In the genomic region with DNA sequence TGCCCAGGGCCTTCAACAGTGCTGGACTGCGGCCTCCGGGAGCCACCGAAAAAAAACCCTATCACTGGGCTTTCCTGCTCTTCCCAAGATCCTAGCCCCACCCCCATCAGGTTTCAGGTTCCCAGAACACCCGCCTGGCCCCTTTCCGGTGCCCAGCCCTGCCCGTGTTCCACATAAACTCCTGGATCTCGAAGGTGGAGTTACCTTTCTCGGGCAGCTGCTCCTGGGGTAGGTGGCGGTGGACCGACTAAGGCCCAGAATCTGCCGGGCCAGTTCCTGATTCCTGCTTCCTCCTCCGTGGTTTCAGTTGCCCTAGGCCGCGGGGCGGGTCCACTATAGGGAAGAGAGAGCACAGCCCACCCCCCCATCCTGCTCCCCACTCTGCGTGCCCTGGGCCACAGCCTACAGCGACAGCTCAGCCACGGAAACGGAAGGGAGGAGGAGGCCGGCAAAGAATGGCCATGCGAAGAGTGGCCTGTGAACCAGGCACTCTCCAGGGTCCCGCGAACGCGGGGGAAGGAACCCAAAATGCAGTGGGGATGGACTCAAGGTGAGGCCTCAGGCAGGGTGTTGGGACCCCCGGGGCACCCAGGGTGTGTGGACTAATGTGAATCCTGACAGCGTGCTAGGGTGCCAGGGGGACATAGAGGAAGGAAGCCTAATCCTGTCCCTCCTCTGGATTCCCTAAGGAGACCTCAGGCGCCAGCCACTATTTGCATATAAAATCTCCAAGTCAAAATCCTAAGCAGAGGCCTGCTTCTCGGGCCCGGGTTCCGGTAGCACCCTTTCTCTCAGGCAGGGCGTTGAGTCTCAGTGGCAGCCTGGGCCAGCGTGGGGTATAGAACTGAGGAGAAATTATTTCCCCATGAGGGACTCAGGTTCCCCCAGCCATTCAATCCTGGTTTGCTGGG, we compare ENCODE assay signal across 8 mouse cellular contexts. TPM values are rescaled to one million over a fixed set of nuclear protein-coding genes. Genes with fewer than 3 reads are reported as not detected.
DNase-seq lines count a peak whose midpoint lies in the region; ATAC-seq lines count a peak whose summit lies in the region.

Gene Fes (minus strand): TSS at position 314 of the 911 bp plus-strand sequence.

- ATAC-seq in forebrain, embryonic 11.5 days (replicated peaks; ENCODE audit: low FRiP score), result 0 out of 2 replicates have a peak, but pooled peaks have one; percentile 21
- peak; percentile 73 for ATAC-seq in megakaryocyte, adult 5-6 weeks (ENCODE audit: poor library complexity, severe bottlenecking)

- H3K4me3 ChIP-seq in forebrain, embryonic 11.5 days (ENCODE audit: low read depth, low read length), result peak within 1 kb of the TSS; percentile 17

- peak within 1 kb of the TSS; percentile 43 for H3K4me2 ChIP-seq in forebrain, embryonic 11.5 days (ENCODE audit: low read depth, low read length, severe bottlenecking)

- WGBS in forebrain, embryonic 11.5 days, result 8% methylated on average over 33 of the region's 33 CpGs

- H3K9ac ChIP-seq in forebrain, embryonic 11.5 days (ENCODE audit: low read length), result peak within 1 kb of the TSS; percentile 58

- peak; percentile 55 for DNase-seq in ovary, postnatal 36 days (ENCODE audit: low spot score)
- no peak for DNase-seq in ovary, postnatal 14 days (ENCODE audit: low spot score)
- peak; percentile 66 for DNase-seq in forebrain, embryonic 11.5 days (ENCODE audit: low spot score)
- peak; percentile 78 to 81 for DNase-seq in heart, postnatal 10 days
- DNase-seq in kidney, postnatal 36 days, result peak; percentile 80 to 81
- peak; percentile 63 for DNase-seq in splenic B cell, adult 2 months (ENCODE audit: low read depth, low spot score)
- no peak for DNase-seq in left cerebral cortex, postnatal 4 days

- no peaks in the 10 kb centered on the region for H3K9me3 ChIP-seq in forebrain, embryonic 11.5 days (ENCODE audit: control insufficient read depth, low read length)

- H3K27me3 ChIP-seq in forebrain, embryonic 11.5 days (ENCODE audit: control insufficient read depth, insufficient read depth, low read length), result peaks cover 9% of the 10 kb centered on the region; the same call in 1 of the 2 replicates
- no peaks in the 10 kb centered on the region for H3K27me3 ChIP-seq in splenic B cell, adult 2 months (ENCODE audit: control insufficient read depth, insufficient read depth, low read length, poor library complexity, severe bottlenecking)

- no peak within 1 kb of the TSS for H3K27ac ChIP-seq in forebrain, embryonic 11.5 days (ENCODE audit: low read depth, low read length)

- peaks cover 12% of the 10 kb centered on the region for H3K4me1 ChIP-seq in forebrain, embryonic 11.5 days (replicated peaks; ENCODE audit: control insufficient read depth, insufficient read depth, low read length)

- H3K36me3 ChIP-seq in forebrain, embryonic 11.5 days (ENCODE audit: control insufficient read depth, insufficient read depth, low read length), result no peaks in the 10 kb centered on the region; the same call in 1 of the 2 replicates
- peaks cover 2% of the 10 kb centered on the region for H3K36me3 ChIP-seq in splenic B cell, adult 2 months (ENCODE audit: control insufficient read depth, insufficient read depth, low read length, poor library complexity, severe bottlenecking)

- intact Hi-C loops in heart, postnatal 10 days (cut with DNase I), result loop anchor here (2.0 to 10.0 kb wide), 4 partner anchors 15 to 457 kb away; no protein-coding TSS in a partner anchor
- intact Hi-C loops in left cerebral cortex, postnatal 4 days (cut with DNase I), result loop anchor here (5.0 kb wide), 1 partner anchor 334 kb away; no protein-coding TSS in a partner anchor

RNA-seq across cellular contexts. Expression of gene Fes, which starts in this region (rescaled TPM):
- polyA plus RNA-seq in forebrain, embryonic 11.5 days (2014; fragmentation: Nextera tagmentation; extraction: Ambion mirVana), result 7.7 and 8.3 TPM in 2 replicates
- 10 to 100 TPM; 19.9 to 21.7 TPM for total RNA-seq in heart, postnatal 10 days (2021)
- total RNA-seq in megakaryocyte, adult 5-6 weeks (2015), result 260 and 265 TPM in 2 replicates
- total RNA-seq in megakaryocyte, adult 5-6 weeks (2017), result 252 and 267 TPM in 2 replicates
- total RNA-seq in left cerebral cortex, postnatal 4 days (2021), result 1 to 10 TPM; 5.2 to 7.5 TPM

Comparison
In these comparisons a context has a peak if more than half of its experiments do, and no peak if none do; other contexts are left out.
1. RNA of gene Fes (total RNA-seq): 252 to 267 TPM in megakaryocyte, adult 5-6 weeks; 19.9 to 21.7 TPM in heart, postnatal 10 days and 5.2 to 7.5 TPM in left cerebral cortex, postnatal 4 days; every median in the first group is over 10 times any median in the second.
2. DNase-seq: peak in ovary, postnatal 36 days (single experiment), forebrain, embryonic 11.5 days (single experiment), heart, postnatal 10 days (2 of 2), kidney, postnatal 36 days (2 of 2) and splenic B cell, adult 2 months (single experiment); none in ovary, postnatal 14 days (single experiment) and left cerebral cortex, postnatal 4 days (single experiment).